Mouse (Mus musculus) liver, embryonic 14.5 days (tissue): ENCODE data around the gene Sun1. TPM values are rescaled to one million over a fixed set of nuclear protein-coding genes. Genes with fewer than 3 reads are reported as not detected.

Experiments
- ATAC-seq: fragments of 200-750 bp; cut with Nextera tagmentation; 2 replicates; pipeline ENCODE4 v1.8.0; 2017; ENCODE audit warnings: moderate number of reproducible peaks, mild to moderate bottlenecking, moderate library complexity; ENCODE audit not compliant: insufficient read depth
- DNase-seq, 3 experiments: peaks; one replicate each; pipeline ENCODE4 v3.0.0-alpha.2; 2012 to 2013; ENCODE audit warnings: low read depth in 3 of 3, low spot score in 3 of 3
- H3K27ac ChIP-seq: fragments of 300-500 bp; sonication (generic); 2 replicates; pipeline ENCODE4 v1.5.1; 2014; ENCODE audit warnings: moderate library complexity, mild to moderate bottlenecking, control low read depth, inconsistent platforms
- H3K27me3 ChIP-seq: fragments of 300-500 bp; sonication (generic); 2 replicates; pipeline ENCODE4 v1.6.1; 2014; ENCODE audit warnings: mild to moderate bottlenecking, low read length, moderate library complexity; ENCODE audit not compliant: control insufficient read depth, insufficient read depth
- H3K36me3 ChIP-seq: fragments of 300-500 bp; sonication (generic); replicated peaks from 2 replicates; pipeline ENCODE4 v1.6.1; 2014; ENCODE audit warnings: low read depth; ENCODE audit not compliant: control insufficient read depth, insufficient read depth
- H3K4me1 ChIP-seq, 2 experiments: fragments of 200-500 bp in 1 of 2; fragments of 300-500 bp in 1 of 2; sonication (generic) in 1 of 2; replicated peaks; 2 replicates each; pipeline ENCODE4 v1.6.1; 2012 to 2014; ENCODE audit warnings: antibody characterized with exemption in 1 of 2, inconsistent platforms in 1 of 2, low read length in 1 of 2; ENCODE audit not compliant: control insufficient read depth in 2 of 2, insufficient read depth in 2 of 2
- H3K4me2 ChIP-seq: fragments of 300-500 bp; sonication (generic); 2 replicates; pipeline ENCODE4 v1.6.1; 2014; ENCODE audit warnings: low read depth, mild to moderate bottlenecking, control low read depth, moderate library complexity
- H3K4me3 ChIP-seq, 2 experiments: fragments of 200-500 bp in 1 of 2; fragments of 300-500 bp in 1 of 2; sonication (generic) in 1 of 2; 2 replicates each; pipeline ENCODE4 v1.5.1; 2012 to 2014; ENCODE audit warnings: low read depth in 2 of 2, low read length in 2 of 2, mild to moderate bottlenecking in 2 of 2, control low read depth in 1 of 2, inconsistent platforms in 1 of 2, moderate library complexity in 1 of 2; ENCODE audit not compliant: insufficient read depth in 1 of 2
- H3K9ac ChIP-seq: fragments of 300-500 bp; sonication (generic); replicated peaks from 2 replicates; pipeline ENCODE4 v1.6.1; 2014; ENCODE audit warnings: mild to moderate bottlenecking, control low read depth, moderate library complexity
- H3K9me3 ChIP-seq: fragments of 300-500 bp; sonication (generic); 2 replicates; pipeline ENCODE4 v1.6.1; 2016; ENCODE audit warnings: low read length, mixed read lengths; ENCODE audit not compliant: control insufficient read depth
- CTCF ChIP-seq: IDR thresholded peaks from 2 replicates; pipeline ENCODE4 v1.5.1; 2016; ENCODE audit warnings: antibody characterized with exemption, low read depth, control low read depth
- EP300 ChIP-seq: IDR thresholded peaks from 2 replicates; pipeline ENCODE4 v1.6.1; 2016; ENCODE audit warnings: antibody characterized with exemption, low read depth
- WGBS: fragments of 180-500 bp; shearing (Covaris S2); extraction: QIAGEN DNeasy Blood & Tissue Kit; methylation state at CpG from one replicate; pipeline ENCODE4 v1.1.7; 2014; ENCODE audit not compliant: insufficient replicate concordance; 5-methylcytosine and 5-hydroxymethylcytosine counted together
- polyA plus RNA-seq, 2 experiments: library from polyadenylated mRNA; depleted of rRNA in 1 of 2; stranded (reverse) in 1 of 2; unstranded in 1 of 2; fragments of >200 nt; fragmentation: Nextera tagmentation in 1 of 2; extraction: Ambion mirVana in 1 of 2; gene quantifications; 2 replicates each; pipeline versions ENCODE4 v1.2.1 to v1.2.3; 2012 to 2014

The Sun1 gene
- polyA plus RNA-seq, 2 experiments, result 17.9 to 19.9 TPM

DNA sequence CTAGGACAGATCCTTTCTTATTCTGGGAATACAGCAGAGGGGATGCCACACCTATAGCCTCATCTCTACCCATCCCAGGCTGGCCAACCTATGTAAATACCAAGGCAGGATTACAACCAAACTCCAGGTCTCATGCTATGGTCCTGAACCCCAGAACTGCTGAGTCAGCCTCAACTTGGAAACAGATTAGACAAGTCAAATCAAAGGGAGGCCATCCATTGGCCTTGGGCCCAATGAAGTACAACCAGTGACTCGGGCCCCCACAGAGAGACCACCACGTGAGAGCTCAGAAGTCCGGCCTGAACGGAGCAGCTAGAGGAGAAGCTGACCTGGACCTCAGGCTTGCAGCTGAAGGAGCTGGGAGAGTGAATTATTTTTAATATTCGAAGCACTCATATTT is 97.3 kb downstream of the Sun1 start:
- no peak overlapping the region for H3K27ac ChIP-seq
- H3K4me3 ChIP-seq, result no peak overlapping the region
- ATAC-seq (no peak), DNase-seq (no peak)
- no peaks in the 10 kb centered on the region for H3K36me3 ChIP-seq
- no peaks in the 10 kb centered on the region for H3K9me3 ChIP-seq
- H3K4me2 ChIP-seq, result no peak overlapping the region
- no peak for TF ChIP-seq EP300
- no peak for TF ChIP-seq CTCF
- H3K27me3 ChIP-seq, result no peaks in the 10 kb centered on the region
- no peak overlapping the region for H3K9ac ChIP-seq
- peaks cover 0 to 2% of the 10 kb centered on the region in 2 experiments; a peak in 1 of 4 replicates for H3K4me1 ChIP-seq
- 69% methylated on average over 5 of the region's 5 CpGs for WGBS

Other genes starting within 250 kb of the Sun1 start
- 0.37 and 0.39 TPM in 2 replicates for gene Pdgfa, start 203.3 kb upstream of the Sun1 start, polyA plus RNA-seq (2012; rRNA removed)
- 1.2 and 1.5 TPM in 2 replicates for gene Pdgfa, start 203.3 kb upstream of the Sun1 start, polyA plus RNA-seq (2014; fragmentation: Nextera tagmentation; extraction: Ambion mirVana)
- gene Prkar1b, start 50.6 kb upstream of the Sun1 start, polyA plus RNA-seq (2012; rRNA removed), result 0.66 and 0.73 TPM in 2 replicates
- gene Prkar1b, start 50.6 kb upstream of the Sun1 start, polyA plus RNA-seq (2014; fragmentation: Nextera tagmentation; extraction: Ambion mirVana), result 0.44 and 1.7 TPM in 2 replicates
- gene Dnaaf5, start 50.4 kb upstream of the Sun1 start, polyA plus RNA-seq (2012; rRNA removed), result 6.5 and 8.6 TPM in 2 replicates
- 2.0 and 2.2 TPM in 2 replicates for gene Dnaaf5, start 50.4 kb upstream of the Sun1 start, polyA plus RNA-seq (2014; fragmentation: Nextera tagmentation; extraction: Ambion mirVana)
- gene Get4, start 51.7 kb downstream of the Sun1 start, polyA plus RNA-seq (2012; rRNA removed), result 48.6 and 56.8 TPM in 2 replicates
- gene Get4, start 51.7 kb downstream of the Sun1 start, polyA plus RNA-seq (2014; fragmentation: Nextera tagmentation; extraction: Ambion mirVana), result 107 and 118 TPM in 2 replicates
- gene Adap1, start 125.0 kb downstream of the Sun1 start, polyA plus RNA-seq (2012; rRNA removed), result 3.0 and 3.1 TPM in 2 replicates
- gene Adap1, start 125.0 kb downstream of the Sun1 start, polyA plus RNA-seq (2014; fragmentation: Nextera tagmentation; extraction: Ambion mirVana), result 2.2 and 2.7 TPM in 2 replicates
- gene Cox19, start 150.8 kb downstream of the Sun1 start, polyA plus RNA-seq (2012; rRNA removed), result 22.6 and 23.3 TPM in 2 replicates
- 61.4 and 62.3 TPM in 2 replicates for gene Cox19, start 150.8 kb downstream of the Sun1 start, polyA plus RNA-seq (2014; fragmentation: Nextera tagmentation; extraction: Ambion mirVana)
- gene Cyp2w1, start 152.0 kb downstream of the Sun1 start, polyA plus RNA-seq (2012; rRNA removed), result 0.03 and 0.05 TPM in 2 replicates
- gene Cyp2w1, start 152.0 kb downstream of the Sun1 start, polyA plus RNA-seq (2014; fragmentation: Nextera tagmentation; extraction: Ambion mirVana), result not detected in 2 replicates
- gene Gpr146, start 177.1 kb downstream of the Sun1 start, polyA plus RNA-seq (2012; rRNA removed), result 14.6 and 14.7 TPM in 2 replicates
- gene Gpr146, start 177.1 kb downstream of the Sun1 start, polyA plus RNA-seq (2014; fragmentation: Nextera tagmentation; extraction: Ambion mirVana), result 18.4 and 20.1 TPM in 2 replicates
- 0.93 and 1.1 TPM in 2 replicates for gene C130050O18Rik, start 204.6 kb downstream of the Sun1 start, polyA plus RNA-seq (2012; rRNA removed)
- 1.0 and 1.3 TPM in 2 replicates for gene C130050O18Rik, start 204.6 kb downstream of the Sun1 start, polyA plus RNA-seq (2014; fragmentation: Nextera tagmentation; extraction: Ambion mirVana)
- gene Gper1, start 222.5 kb downstream of the Sun1 start, polyA plus RNA-seq (2012; rRNA removed), result 0.06 and 0.07 TPM in 2 replicates
- 0.20 TPM in 1 of 2 replicates, not detected in the other for gene Gper1, start 222.5 kb downstream of the Sun1 start, polyA plus RNA-seq (2014; fragmentation: Nextera tagmentation; extraction: Ambion mirVana)